Mouse (Mus musculus) hindbrain, embryonic 13.5 days (tissue): ENCODE measurements around the gene B3galnt2. TPM values are rescaled to one million over a fixed set of nuclear protein-coding genes. Genes with fewer than 3 reads are reported as not detected.

ENCODE experiments used
- ATAC-seq: fragments of 200-750 bp; cut with Nextera tagmentation; 2 replicates; pipeline ENCODE4 v1.8.0; 2017; ENCODE audit warnings: moderate TSS enrichment; ENCODE audit not compliant: low FRiP score
- H3K27ac ChIP-seq: fragments of 300-500 bp; sonication (generic); 2 replicates; pipeline ENCODE4 v1.5.1; 2015; ENCODE audit warnings: inconsistent platforms, mild to moderate bottlenecking, moderate library complexity
- H3K27me3 ChIP-seq: fragments of 300-500 bp; sonication (generic); 2 replicates; pipeline ENCODE4 v1.6.1; 2015; ENCODE audit warnings: mild to moderate bottlenecking, inconsistent platforms
- H3K36me3 ChIP-seq: fragments of 300-500 bp; sonication (generic); 2 replicates; pipeline ENCODE4 v1.6.1; 2015; ENCODE audit warnings: mild to moderate bottlenecking, inconsistent platforms
- H3K4me1 ChIP-seq: fragments of 300-500 bp; sonication (generic); replicated peaks from 2 replicates; pipeline ENCODE4 v1.6.1; 2015; ENCODE audit warnings: inconsistent platforms
- H3K4me2 ChIP-seq: fragments of 300-500 bp; sonication (generic); 2 replicates; pipeline ENCODE4 v1.6.1; 2015; ENCODE audit warnings: inconsistent platforms, mild to moderate bottlenecking, moderate library complexity
- H3K4me3 ChIP-seq: fragments of 300-500 bp; sonication (generic); 2 replicates; pipeline ENCODE4 v1.5.1; 2015; ENCODE audit warnings: mild to moderate bottlenecking, inconsistent platforms
- H3K9ac ChIP-seq: fragments of 300-500 bp; sonication (generic); 2 replicates; pipeline ENCODE4 v1.6.1; 2015; ENCODE audit warnings: mild to moderate bottlenecking, inconsistent platforms
- H3K9me3 ChIP-seq: fragments of 300-500 bp; sonication (generic); 2 replicates; pipeline ENCODE4 v1.6.1; 2016; ENCODE audit warnings: inconsistent platforms
- WGBS: fragments of 180-500 bp; shearing (Covaris S2); methylation state at CpG from one replicate; pipeline ENCODE4 v1.1.7; 2015; 5-methylcytosine and 5-hydroxymethylcytosine counted together
- polyA plus RNA-seq: library from polyadenylated mRNA; unstranded; fragments of >200 nt; fragmentation: Nextera tagmentation; extraction: Ambion mirVana; gene quantifications from 2 replicates; pipeline ENCODE4 v1.2.1, GENCODE M21; 2015

B3galnt2 gene
- polyA plus RNA-seq, 1 experiment from 2014 or later: 19.0 TPM

- H3K4me1 ChIP-seq: peaks cover 20% of the 10 kb centered on the region
- 2% methylated on average over 8 of the region's 8 CpGs for WGBS
- H3K27ac ChIP-seq: peak overlapping the region; percentile 99
- no peaks in the 10 kb centered on the region for H3K36me3 ChIP-seq
- ATAC-seq: peak; percentile 82
- no peaks in the 10 kb centered on the region for H3K27me3 ChIP-seq
- no peaks in the 10 kb centered on the region for H3K9me3 ChIP-seq
- peak overlapping the region; percentile 67 for H3K4me3 ChIP-seq
- H3K9ac ChIP-seq: peak overlapping the region; percentile 88
- H3K4me2 ChIP-seq: peak overlapping the region; percentile 78
Measured at GRCm38 (mm10) chr13:14038911-14039291, 84.6 kb downstream of the B3galnt2 start.

- Histone ChIP-seq H3K4me2 (peak within 1 kb of the TSS; percentile 78), H3K4me1 (peaks cover 20% of the 10 kb centered on the region), H3K27me3 (no peaks in the 10 kb centered on the region), H3K36me3 (no peaks in the 10 kb centered on the region), H3K27ac (peak within 1 kb of the TSS; percentile 99), H3K9ac (peak within 1 kb of the TSS; percentile 88), H3K4me3 (peak within 1 kb of the TSS; percentile 67), H3K9me3 (no peaks in the 10 kb centered on the region)
- WGBS: 1% methylated on average over 35 of the region's 35 CpGs
- ATAC-seq: peak; percentile 97
Measured at GRCm38 (mm10) chr13:14039292-14039965, 85.2 kb downstream of the B3galnt2 start, which contains the start of gene Tbce. Gene Tbce, minus strand, starts transcription at chr13:14039638.

- Histone ChIP-seq H3K4me1 (peaks cover 20% of the 10 kb centered on the region), H3K27me3 (no peaks in the 10 kb centered on the region), H3K9me3 (no peaks in the 10 kb centered on the region), H3K36me3 (peaks cover 2% of the 10 kb centered on the region; the same call in 1 of the 2 replicates), H3K9ac (peak overlapping the region; percentile 88), H3K4me3 (peak overlapping the region; percentile 67), H3K27ac (peak overlapping the region; percentile 99), H3K4me2 (peak overlapping the region; percentile 78)
- ATAC-seq: no peak
- WGBS: 41% methylated on average over 5 of the region's 5 CpGs
Measured at GRCm38 (mm10) chr13:14040186-14040585, 85.9 kb downstream of the B3galnt2 start.

- no peaks in the 10 kb centered on the region for H3K9me3 ChIP-seq
- ATAC-seq: no peak
Measured at GRCm38 (mm10) chr13:14043851-14044250, 89.6 kb downstream of the B3galnt2 start.

GRCm38 (mm10) chr13:14044521-14044920, 90.3 kb downstream of the B3galnt2 start:
- peaks cover 38% of the 10 kb centered on the region for H3K36me3 ChIP-seq
- peaks cover 7% of the 10 kb centered on the region for H3K4me1 ChIP-seq
- H3K9ac ChIP-seq: no peak overlapping the region
- no peak overlapping the region for H3K27ac ChIP-seq
- H3K9me3 ChIP-seq: no peaks in the 10 kb centered on the region
- 79% methylated on average over 2 of the region's 2 CpGs for WGBS
- no peaks in the 10 kb centered on the region for H3K27me3 ChIP-seq
- H3K4me3 ChIP-seq: no peak overlapping the region
- H3K4me2 ChIP-seq: no peak overlapping the region
- ATAC-seq: no peak

More at GRCm38 (mm10) chr13:14043851-14044250, 89.6 kb downstream of the B3galnt2 start:
- H3K4me2 ChIP-seq: no peak overlapping the region
- H3K36me3 ChIP-seq: peaks cover 31% of the 10 kb centered on the region
- H3K27ac ChIP-seq: no peak overlapping the region
- no peaks in the 10 kb centered on the region for H3K27me3 ChIP-seq
- no peak overlapping the region for H3K9ac ChIP-seq
- H3K4me3 ChIP-seq: no peak overlapping the region
- H3K4me1 ChIP-seq: peaks cover 7% of the 10 kb centered on the region

Other genes starting within 250 kb of the B3galnt2 start
- 22.2 and 27.1 TPM in 2 replicates for gene Gng4, start 170.4 kb upstream of the B3galnt2 start, polyA plus RNA-seq
- 106 and 125 TPM in 2 replicates for gene Tbce, start 85.2 kb downstream of the B3galnt2 start, polyA plus RNA-seq
- 97.0 and 99.6 TPM in 2 replicates for gene Arid4b, start 108.8 kb downstream of the B3galnt2 start, polyA plus RNA-seq
- 79.2 and 83.9 TPM in 2 replicates for gene Ggps1, start 109.0 kb downstream of the B3galnt2 start, polyA plus RNA-seq